ENCODE assay signal across 9 mouse cellular contexts in the genomic region with DNA sequence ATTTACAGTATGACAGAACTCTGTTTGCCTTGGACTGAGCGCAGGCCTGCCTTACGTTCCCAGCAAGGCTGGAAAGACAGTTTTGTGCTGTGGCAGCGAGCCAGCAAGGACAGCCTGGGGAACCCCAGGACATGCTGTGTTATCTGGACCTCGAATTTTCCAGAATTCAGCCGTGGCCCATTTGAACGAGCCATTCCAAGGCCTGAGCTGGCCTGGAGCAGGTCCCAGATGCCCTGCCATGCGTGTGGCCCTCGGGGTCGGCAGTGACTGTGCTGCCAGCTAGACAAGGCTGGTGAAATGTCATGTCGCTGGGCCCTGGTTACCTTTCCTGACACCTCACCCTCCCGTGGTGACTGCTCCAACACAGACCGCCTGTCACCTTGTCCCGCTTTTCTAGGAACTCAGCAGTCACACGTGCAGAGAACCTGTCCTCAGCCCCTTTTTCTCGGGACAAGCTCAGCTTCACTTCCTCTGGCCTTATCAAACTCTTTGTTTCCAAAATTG.
DNase-seq lines count a peak whose midpoint lies in the region; ATAC-seq lines count a peak whose summit lies in the region.
"Had no signal": no experiment of that assay in that cellular context is flagged by ENCODE, and none has a peak within 500 bp of the region (broad histone marks: within the 10 kb centered on the region; RNA-seq: fewer than 3 reads in every experiment).

No protein-coding gene starts in this region.

- H3K4me1 ChIP-seq in hindbrain, embryonic 16.5 days (ENCODE audit: control insufficient read depth, insufficient read depth, low read depth, low read length), result peaks cover 6% of the 10 kb centered on the region
- H3K4me1 ChIP-seq in hindbrain, embryonic 14.5 days (replicated peaks; ENCODE audit: control insufficient read depth, insufficient read depth, low read length), result 0 out of 2 replicates have a peak, but pooled peaks cover 7% of the 10 kb centered on the region
- H3K4me1 ChIP-seq in heart, embryonic 12.5 days (replicated peaks), result peaks cover 64% of the 10 kb centered on the region
- H3K4me1 ChIP-seq in stomach, embryonic 15.5 days, result peaks cover 20% of the 10 kb centered on the region

- H3K4me3 ChIP-seq in hindbrain, embryonic 16.5 days (ENCODE audit: low read length), result no peak overlapping the region
- no peak overlapping the region for H3K4me3 ChIP-seq in hindbrain, embryonic 14.5 days (replicated peaks; ENCODE audit: low read length)
- no peak overlapping the region for H3K4me3 ChIP-seq in heart, embryonic 12.5 days
- no peak overlapping the region for H3K4me3 ChIP-seq in stomach, embryonic 15.5 days (replicated peaks)

- H3K27ac ChIP-seq in hindbrain, embryonic 16.5 days (ENCODE audit: low read depth, low read length), result no peak overlapping the region
- no peak overlapping the region for H3K27ac ChIP-seq in hindbrain, embryonic 14.5 days
- H3K27ac ChIP-seq in heart, embryonic 12.5 days (ENCODE audit: poor library complexity, severe bottlenecking), result peak overlapping the region; percentile 80
- H3K27ac ChIP-seq in stomach, embryonic 15.5 days, result peak overlapping the region; percentile 48; the same call in 1 of the 2 replicates

- no peaks in the 10 kb centered on the region for H3K27me3 ChIP-seq in hindbrain, embryonic 16.5 days (replicated peaks; ENCODE audit: control insufficient read depth, insufficient read depth, low read length)
- H3K27me3 ChIP-seq in hindbrain, embryonic 14.5 days (ENCODE audit: control insufficient read depth, insufficient read depth, low read length), result peaks cover 24% of the 10 kb centered on the region
- 0 out of 2 replicates have a peak, but pooled peaks cover 2% of the 10 kb centered on the region for H3K27me3 ChIP-seq in heart, embryonic 12.5 days (replicated peaks)
- no peaks in the 10 kb centered on the region for H3K27me3 ChIP-seq in stomach, embryonic 15.5 days (replicated peaks)

- no peak overlapping the region for H3K9ac ChIP-seq in hindbrain, embryonic 16.5 days (ENCODE audit: low read depth, low read length)
- H3K9ac ChIP-seq in hindbrain, embryonic 14.5 days, result no peak overlapping the region
- no peak overlapping the region for H3K9ac ChIP-seq in heart, embryonic 12.5 days
- no peak overlapping the region for H3K9ac ChIP-seq in stomach, embryonic 15.5 days

- 56% methylated on average over 15 of the region's 15 CpGs for WGBS in hindbrain, embryonic 16.5 days
- WGBS in hindbrain, embryonic 14.5 days, result 61% methylated on average over 15 of the region's 15 CpGs
- WGBS in heart, embryonic 12.5 days, result 22% methylated on average over 15 of the region's 15 CpGs
- WGBS in stomach, embryonic 15.5 days, result 62% methylated on average over 15 of the region's 15 CpGs

- no peaks in the 10 kb centered on the region for H3K9me3 ChIP-seq in hindbrain, embryonic 16.5 days (ENCODE audit: control insufficient read depth, low read length)
- H3K9me3 ChIP-seq in hindbrain, embryonic 14.5 days (ENCODE audit: control insufficient read depth, low read length), result no peaks in the 10 kb centered on the region
- no peaks in the 10 kb centered on the region for H3K9me3 ChIP-seq in heart, embryonic 12.5 days (replicated peaks)
- H3K9me3 ChIP-seq in stomach, embryonic 15.5 days, result no peaks in the 10 kb centered on the region

- no peak overlapping the region for H3K4me2 ChIP-seq in hindbrain, embryonic 16.5 days (ENCODE audit: low read length)
- no peak overlapping the region for H3K4me2 ChIP-seq in hindbrain, embryonic 14.5 days (replicated peaks)
- peak overlapping the region; percentile 35 for H3K4me2 ChIP-seq in heart, embryonic 12.5 days
- H3K4me2 ChIP-seq in stomach, embryonic 15.5 days, result no peak overlapping the region

- no peaks in the 10 kb centered on the region for H3K36me3 ChIP-seq in hindbrain, embryonic 16.5 days (ENCODE audit: control insufficient read depth, insufficient read depth, low read length)
- H3K36me3 ChIP-seq in hindbrain, embryonic 14.5 days (replicated peaks; ENCODE audit: control insufficient read depth, insufficient read depth), result no peaks in the 10 kb centered on the region
- H3K36me3 ChIP-seq in heart, embryonic 12.5 days, result no peaks in the 10 kb centered on the region
- H3K36me3 ChIP-seq in stomach, embryonic 15.5 days, result no peaks in the 10 kb centered on the region

- DNase-seq in hindbrain, embryonic 14.5 days (ENCODE audit: low spot score), result no peak
- peak; percentile 72 for DNase-seq in testis, postnatal 10 days (ENCODE audit: low spot score)
- no peak for DNase-seq in testis, postnatal 14 days (ENCODE audit: low spot score)
- no peak for DNase-seq in neural tube, embryonic 10.5 days (ENCODE audit: extremely low spot score, low spot score)
- no peak for DNase-seq in right cerebral cortex, postnatal 25 days
- DNase-seq: right cerebral cortex, postnatal 14 days had no signal

- peak; percentile 37; the same call in 1 of the 2 replicates for ATAC-seq in hindbrain, embryonic 16.5 days
- ATAC-seq in hindbrain, embryonic 14.5 days (ENCODE audit: low FRiP score), result no peak
- ATAC-seq in heart, embryonic 12.5 days (ENCODE audit: insufficient number of reproducible peaks, low FRiP score), result peak; percentile 78
- no peak for ATAC-seq in stomach, embryonic 15.5 days (ENCODE audit: insufficient read depth, low FRiP score, low read depth)

Comparison
In these comparisons a context has a peak if more than half of its experiments do, and no peak if none do; other contexts are left out.
1. ATAC-seq: peak in hindbrain, embryonic 16.5 days (single experiment) and heart, embryonic 12.5 days (single experiment); none in hindbrain, embryonic 14.5 days (single experiment) and stomach, embryonic 15.5 days (single experiment).
2. H3K27ac ChIP-seq: peak in heart, embryonic 12.5 days (single experiment) and stomach, embryonic 15.5 days (single experiment); none in hindbrain, embryonic 16.5 days (single experiment) and hindbrain, embryonic 14.5 days (single experiment).